Mouse (Mus musculus): ENCODE data around the gene Helq. TPM values are rescaled to one million over a fixed set of nuclear protein-coding genes. Genes with fewer than 3 reads are reported as not detected.
A peak's percentile ranks its signal among the peaks of the same experiment; 100 is the strongest.

Helq gene
- polyA plus RNA-seq, 1 experiment from 2014 or later, result 9.6 TPM

DNA sequence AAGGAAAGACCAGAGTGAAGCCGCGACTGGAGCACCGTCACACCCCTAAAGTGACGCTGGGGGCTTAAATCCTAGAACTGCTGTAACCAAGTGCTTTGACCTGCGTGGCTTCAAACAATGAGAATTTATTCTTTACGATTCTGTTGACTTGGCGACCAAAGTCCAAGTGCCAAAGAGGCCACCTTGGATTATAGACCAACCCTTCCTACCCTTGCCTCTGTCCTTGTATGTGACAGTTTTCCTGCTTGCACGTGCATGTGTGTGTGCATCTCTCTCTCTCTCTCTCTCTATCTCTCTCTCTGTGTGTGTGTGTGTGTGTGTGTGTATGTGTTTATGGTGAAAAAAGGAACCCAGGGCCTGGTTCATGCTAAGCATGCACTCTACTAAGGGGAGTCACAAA, 59.6 kb downstream of the Helq start:
- Histone ChIP-seq H3K4me1 (replicated peaks; ENCODE audit: insufficient read depth, low read length) (no peaks in the 10 kb centered on the region), H3K9ac (ENCODE audit: low read depth, low read length) (no peak overlapping the region), H3K4me2 (ENCODE audit: low read length) (no peak overlapping the region), H3K9me3 (replicated peaks; ENCODE audit: low read length) (no peaks in the 10 kb centered on the region), H3K4me3 (replicated peaks; ENCODE audit: low read depth, low read length) (no peak overlapping the region), H3K36me3 (ENCODE audit: insufficient read depth, low read length) (no peaks in the 10 kb centered on the region), H3K27ac (no peak overlapping the region), H3K27me3 (ENCODE audit: insufficient read depth, low read length) (no peaks in the 10 kb centered on the region)
- DNase-seq (ENCODE audit: low spot score) (no peak), ATAC-seq (replicated peaks; ENCODE audit: low FRiP score, low read depth) (no peak)
- WGBS, result 84% methylated on average over 8 of the region's 8 CpGs
- no peak for TF ChIP-seq CTCF (IDR thresholded peaks at IDR 0.05; ENCODE audit: low read depth)

DNA sequence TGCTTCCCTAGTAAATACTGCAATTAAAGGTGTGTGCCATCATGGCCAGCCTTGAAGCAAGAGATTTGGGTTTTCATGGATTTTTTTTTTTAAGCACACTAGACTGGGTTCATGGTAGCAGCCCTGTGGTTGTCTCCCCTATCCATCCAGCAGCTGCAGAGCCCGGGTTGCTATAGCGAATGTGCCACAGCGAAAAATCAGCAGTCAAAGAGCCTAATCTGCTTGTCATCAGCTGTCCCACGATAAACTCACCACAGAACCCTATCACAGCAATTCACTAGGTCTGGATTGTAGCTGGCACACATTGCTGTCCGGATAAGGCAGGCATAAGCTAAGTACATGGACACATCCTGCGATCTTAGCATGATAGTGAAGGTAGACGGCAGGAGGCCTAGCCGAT, 61.5 kb downstream of the Helq start:
- Histone ChIP-seq H3K4me1 (replicated peaks; ENCODE audit: insufficient read depth, low read length) (no peaks in the 10 kb centered on the region), H3K27ac (no peak overlapping the region), H3K4me3 (replicated peaks; ENCODE audit: low read depth, low read length) (no peak overlapping the region), H3K9ac (ENCODE audit: low read depth, low read length) (no peak overlapping the region), H3K27me3 (ENCODE audit: insufficient read depth, low read length) (no peaks in the 10 kb centered on the region), H3K9me3 (replicated peaks; ENCODE audit: low read length) (no peaks in the 10 kb centered on the region), H3K4me2 (ENCODE audit: low read length) (no peak overlapping the region), H3K36me3 (ENCODE audit: insufficient read depth, low read length) (no peaks in the 10 kb centered on the region)
- DNase-seq (ENCODE audit: low spot score) (no peak), ATAC-seq (replicated peaks; ENCODE audit: low FRiP score, low read depth) (no peak)
- WGBS, result 92% methylated on average over 8 of the region's 8 CpGs
- no peak for TF ChIP-seq CTCF (IDR thresholded peaks at IDR 0.05; ENCODE audit: low read depth)

DNA sequence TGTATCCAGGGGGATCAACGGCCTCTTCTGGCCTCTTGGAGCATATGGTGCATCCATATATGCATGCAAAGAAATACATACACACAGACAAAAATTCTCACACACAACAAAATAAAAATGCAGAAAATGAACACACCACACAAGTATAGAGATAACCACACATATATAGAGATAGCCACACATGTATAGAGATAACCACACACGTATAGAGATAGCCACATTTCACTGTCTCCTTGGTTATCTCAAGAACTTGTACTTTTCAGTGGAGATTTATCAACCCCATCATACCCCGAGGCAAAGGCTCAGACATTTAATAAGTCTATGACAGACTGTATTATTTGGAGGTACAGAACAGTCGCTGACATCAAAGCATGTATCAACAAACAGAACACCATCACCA, 63.9 kb downstream of the Helq start:
- WGBS, result 84% methylated on average over 4 of the region's 4 CpGs
- H3K27me3 ChIP-seq (ENCODE audit: insufficient read depth, low read length), result no peaks in the 10 kb centered on the region
- H3K9ac ChIP-seq (ENCODE audit: low read depth, low read length), result no peak overlapping the region
- no peak for DNase-seq (ENCODE audit: low spot score)
- H3K27ac ChIP-seq, result no peak overlapping the region
- no peak for TF ChIP-seq CTCF (IDR thresholded peaks at IDR 0.05; ENCODE audit: low read depth)
- H3K9me3 ChIP-seq (replicated peaks; ENCODE audit: low read length), result no peaks in the 10 kb centered on the region
- H3K4me2 ChIP-seq (ENCODE audit: low read length), result no peak overlapping the region
- ATAC-seq (replicated peaks; ENCODE audit: low FRiP score, low read depth), result no peak
- no peaks in the 10 kb centered on the region for H3K4me1 ChIP-seq (replicated peaks; ENCODE audit: insufficient read depth, low read length)
- no peaks in the 10 kb centered on the region for H3K36me3 ChIP-seq (ENCODE audit: insufficient read depth, low read length)
- no peak overlapping the region for H3K4me3 ChIP-seq (replicated peaks; ENCODE audit: low read depth, low read length)

DNA sequence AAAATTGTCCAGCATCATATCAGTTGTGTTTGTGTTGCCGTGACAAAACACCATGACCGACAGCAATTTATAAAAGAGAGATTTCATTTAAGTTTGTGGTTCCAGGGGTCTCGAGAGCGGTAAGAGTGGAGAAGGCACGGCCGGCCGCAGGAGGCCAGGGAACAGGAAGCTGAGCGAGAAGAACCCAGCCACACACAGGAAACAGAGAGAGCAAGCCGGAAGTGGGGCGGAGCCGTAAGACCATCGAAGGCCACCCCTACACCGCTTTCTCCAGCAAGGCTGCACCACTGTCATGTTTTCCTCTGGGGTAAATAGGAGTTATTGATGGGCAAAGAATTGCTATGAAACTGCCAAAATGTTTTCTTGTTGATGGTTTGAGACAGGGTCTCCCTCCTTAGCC, 69.6 kb downstream of the Helq start:
- no peak overlapping the region for H3K4me3 ChIP-seq (replicated peaks; ENCODE audit: low read depth, low read length)
- H3K4me2 ChIP-seq (ENCODE audit: low read length), result no peak overlapping the region
- no peak for TF ChIP-seq CTCF (IDR thresholded peaks at IDR 0.05; ENCODE audit: low read depth)
- no peak overlapping the region for H3K9ac ChIP-seq (ENCODE audit: low read depth, low read length)
- H3K27ac ChIP-seq, result no peak overlapping the region
- H3K36me3 ChIP-seq (ENCODE audit: insufficient read depth, low read length), result no peaks in the 10 kb centered on the region
- no peaks in the 10 kb centered on the region; the same call in 1 of the 2 replicates for H3K9me3 ChIP-seq (replicated peaks; ENCODE audit: low read length)
- ATAC-seq (replicated peaks; ENCODE audit: low FRiP score, low read depth), result no peak
- no peaks in the 10 kb centered on the region for H3K27me3 ChIP-seq (ENCODE audit: insufficient read depth, low read length)
- 78% methylated on average over 13 of the region's 13 CpGs for WGBS
- H3K4me1 ChIP-seq (replicated peaks; ENCODE audit: insufficient read depth, low read length), result no peaks in the 10 kb centered on the region
- no peak for DNase-seq (ENCODE audit: low spot score)

DNA sequence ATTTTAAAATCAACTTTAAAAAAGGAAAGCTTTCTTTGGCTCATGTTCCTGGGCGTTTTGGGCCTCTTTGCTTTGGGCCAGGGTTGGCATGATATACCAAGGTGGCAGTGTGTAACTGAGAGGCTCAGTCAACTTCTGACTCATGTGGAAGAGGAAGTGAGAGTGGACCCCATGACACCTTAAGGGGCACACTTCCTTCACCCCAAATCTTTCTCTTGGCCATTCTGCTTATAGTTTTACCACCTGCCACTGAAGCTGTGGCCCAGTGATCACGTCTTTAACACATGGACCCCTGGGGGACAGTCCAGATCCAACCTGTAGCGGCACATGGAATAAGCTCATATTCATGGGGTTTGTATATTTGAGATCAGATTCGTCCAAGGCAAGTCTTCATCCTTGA, 72.4 kb downstream of the Helq start:
- TF ChIP-seq CTCF (IDR thresholded peaks at IDR 0.05; ENCODE audit: low read depth), result no peak
- H3K9ac ChIP-seq (ENCODE audit: low read depth, low read length), result no peak overlapping the region
- H3K36me3 ChIP-seq (ENCODE audit: insufficient read depth, low read length), result no peaks in the 10 kb centered on the region
- DNase-seq (ENCODE audit: low spot score) (no peak), ATAC-seq (replicated peaks; ENCODE audit: low FRiP score, low read depth) (no peak)
- H3K27me3 ChIP-seq (ENCODE audit: insufficient read depth, low read length), result no peaks in the 10 kb centered on the region
- H3K9me3 ChIP-seq (replicated peaks; ENCODE audit: low read length), result no peaks in the 10 kb centered on the region; the same call in 1 of the 2 replicates
- H3K27ac ChIP-seq, result no peak overlapping the region
- H3K4me1 ChIP-seq (replicated peaks; ENCODE audit: insufficient read depth, low read length), result no peaks in the 10 kb centered on the region
- no peak overlapping the region for H3K4me2 ChIP-seq (ENCODE audit: low read length)
- no peak overlapping the region for H3K4me3 ChIP-seq (replicated peaks; ENCODE audit: low read depth, low read length)
- WGBS, result 84% methylated on average over 4 of the region's 4 CpGs

DNA sequence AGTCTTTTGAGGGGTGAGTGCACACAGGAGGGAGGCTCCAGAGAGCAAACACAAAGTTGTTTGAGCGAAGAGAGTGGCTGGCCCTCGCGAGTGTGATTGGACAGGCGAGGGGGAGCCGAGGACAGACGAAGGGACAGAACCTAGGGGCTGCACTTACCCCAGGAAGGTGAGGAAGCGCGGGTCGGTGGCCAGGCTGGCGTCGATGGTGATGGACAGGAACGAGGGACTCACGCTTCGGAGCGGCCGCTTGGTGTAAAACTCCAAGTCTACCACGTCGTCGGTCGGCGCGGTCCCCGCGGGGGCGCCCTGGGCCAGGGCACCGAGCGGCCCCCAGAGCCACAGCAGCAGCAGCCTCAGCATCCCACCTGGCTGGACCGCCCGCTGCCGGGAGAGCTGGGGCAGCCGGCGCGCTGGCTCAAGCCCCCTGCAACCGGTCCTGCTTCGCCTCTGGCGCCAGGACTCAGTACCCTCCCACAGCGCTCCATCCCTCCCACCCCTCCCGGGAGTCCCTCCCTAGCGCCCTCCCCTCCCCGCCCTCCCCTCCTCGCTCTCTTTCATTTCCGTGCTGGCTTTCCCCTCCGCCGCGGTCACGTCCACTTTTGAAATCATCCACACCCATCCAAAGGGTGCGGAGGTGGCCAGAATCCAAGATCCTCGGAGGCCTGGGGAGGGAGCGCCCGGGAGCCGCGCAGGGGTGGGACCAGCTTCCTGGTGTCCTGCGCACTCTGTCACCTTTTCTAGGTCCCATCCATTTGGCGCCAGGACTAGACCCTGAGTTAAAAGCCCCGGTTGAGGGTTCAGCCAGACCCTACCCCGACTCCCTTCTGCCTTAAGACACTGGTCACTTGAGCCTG, 78.9 kb downstream of the Helq start, which contains the start of gene Hpse:
Gene Hpse (minus strand): TSS at position 482 of the 854 bp plus-strand sequence.
- DNase-seq (ENCODE audit: low spot score), result peak; percentile 54
- ATAC-seq (replicated peaks; ENCODE audit: low FRiP score, low read depth), result peak; percentile 65; the same call in 1 of the 2 replicates
- no peaks in the 10 kb centered on the region for H3K36me3 ChIP-seq (ENCODE audit: insufficient read depth, low read length)
- H3K27ac ChIP-seq, result no peak within 1 kb of the TSS
- peak within 1 kb of the TSS; percentile 50 for H3K4me3 ChIP-seq (replicated peaks; ENCODE audit: low read depth, low read length)
- TF ChIP-seq CTCF (IDR thresholded peaks at IDR 0.05; ENCODE audit: low read depth), result no peak
- no peaks in the 10 kb centered on the region; the same call in 1 of the 2 replicates for H3K9me3 ChIP-seq (replicated peaks; ENCODE audit: low read length)
- peak within 1 kb of the TSS; percentile 49 for H3K9ac ChIP-seq (ENCODE audit: low read depth, low read length)
- peaks cover 7% of the 10 kb centered on the region; the same call in 1 of the 2 replicates for H3K4me1 ChIP-seq (replicated peaks; ENCODE audit: insufficient read depth, low read length)
- under 1% methylated on average over 54 of the region's 56 CpGs for WGBS
- peak within 1 kb of the TSS; percentile 90 for H3K4me2 ChIP-seq (ENCODE audit: low read length)
- H3K27me3 ChIP-seq (ENCODE audit: insufficient read depth, low read length), result no peaks in the 10 kb centered on the region

All from kidney, postnatal 0 days (tissue).